Mouse (Mus musculus) thymus, adult 2 months (tissue): ENCODE data around the gene Chl1.

ENCODE experiments used
- CTCF ChIP-seq: fragments of 200-500 bp; IDR thresholded peaks from 2 replicates; pipeline ENCODE4 v1.5.1; 2012; ENCODE audit warnings: mild to moderate bottlenecking, control low read depth, low read length, moderate library complexity, borderline replicate concordance; ENCODE audit not compliant: control insufficient read depth, poor library complexity, insufficient read depth; ENCODE audit errors: extremely low read depth
- POLR2A ChIP-seq: fragments of 200-500 bp; IDR thresholded peaks from 2 replicates; pipeline ENCODE4 v1.6.1; 2012; ENCODE audit warnings: mild to moderate bottlenecking, low read length, control low read depth, moderate library complexity; ENCODE audit not compliant: control insufficient read depth, poor library complexity, insufficient read depth; ENCODE audit errors: extremely low read depth

- no peak for TF ChIP-seq POLR2A
- TF ChIP-seq CTCF: no peak
These were observed 166.7 kb downstream of the Chl1 start for GRCm38 (mm10) chr6:103677072-103677471.
